Comparison of ENCODE assay signal across 10 mouse cellular contexts in the genomic region with DNA sequence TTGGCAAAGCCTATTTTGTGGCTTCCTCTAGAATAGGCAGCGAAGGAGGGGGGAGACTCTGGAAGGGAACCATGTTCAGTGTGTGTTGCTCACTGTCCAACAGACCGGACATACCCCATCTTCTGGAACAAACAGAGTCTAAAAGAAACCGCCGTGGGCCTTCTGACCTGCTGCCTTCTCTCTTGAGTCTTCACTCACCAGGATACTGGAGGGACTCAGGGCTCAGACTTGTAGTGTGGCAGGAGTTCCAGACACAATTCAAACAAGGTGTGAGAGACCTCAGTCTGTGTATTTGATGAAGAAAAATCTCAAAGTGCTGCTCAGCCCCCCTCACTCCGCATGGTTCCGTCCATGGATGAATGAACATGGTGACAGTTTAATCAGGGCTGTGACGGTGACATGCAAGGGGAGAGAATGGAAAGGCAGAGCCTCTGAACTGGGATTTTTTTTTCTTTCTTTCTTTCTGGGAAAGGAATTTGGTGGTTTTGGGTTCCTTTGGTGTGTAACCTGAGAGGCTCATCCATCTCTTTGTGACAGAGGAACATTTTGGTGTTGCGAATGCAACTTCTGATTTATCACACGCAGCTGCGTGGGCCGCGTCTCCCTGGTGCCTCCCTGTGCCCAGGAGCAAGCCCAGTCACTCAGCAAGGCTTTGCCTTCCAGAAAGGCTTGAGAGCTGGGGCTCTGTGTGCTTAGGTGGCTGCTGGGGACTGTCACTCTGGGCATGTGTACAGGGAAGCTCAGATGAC. TPM values are rescaled to one million over a fixed set of nuclear protein-coding genes. Genes with fewer than 3 reads are reported as not detected.
DNase-seq lines count a peak whose midpoint lies in the region; ATAC-seq lines count a peak whose summit lies in the region.
"Had no signal": no experiment of that assay in that cellular context is flagged by ENCODE, and none has a peak within 500 bp of the region (broad histone marks: within the 10 kb centered on the region; RNA-seq: fewer than 3 reads in every experiment).

No protein-coding gene starts in this region.

- no peaks in the 10 kb centered on the region for H3K36me3 ChIP-seq in kidney, embryonic 14.5 days (ENCODE audit: control insufficient read depth, insufficient read depth, low read length)
- peaks cover 11% of the 10 kb centered on the region; the same call in 1 of the 2 replicates for H3K36me3 ChIP-seq in embryonic facial prominence, embryonic 14.5 days (ENCODE audit: control insufficient read depth, insufficient read depth, low read length)
- H3K36me3 ChIP-seq in neural tube, embryonic 15.5 days = no peaks in the 10 kb centered on the region

- H3K4me3 ChIP-seq in kidney, embryonic 14.5 days (ENCODE audit: low read length) = no peak overlapping the region
- no peak overlapping the region for H3K4me3 ChIP-seq in embryonic facial prominence, embryonic 14.5 days (ENCODE audit: low read depth, low read length)
- H3K4me3 ChIP-seq in neural tube, embryonic 15.5 days (replicated peaks) = no peak overlapping the region

- 11% methylated on average over 12 of the region's 12 CpGs for WGBS in kidney, embryonic 14.5 days
- 32% methylated on average over 12 of the region's 12 CpGs for WGBS in embryonic facial prominence, embryonic 14.5 days
- 18% methylated on average over 12 of the region's 12 CpGs for WGBS in neural tube, embryonic 15.5 days

- peaks cover 56% of the 10 kb centered on the region for H3K4me1 ChIP-seq in kidney, embryonic 14.5 days (ENCODE audit: control insufficient read depth, insufficient read depth, low read length)
- peaks cover 20% of the 10 kb centered on the region for H3K4me1 ChIP-seq in embryonic facial prominence, embryonic 14.5 days (ENCODE audit: control insufficient read depth, insufficient read depth, low read length)
- H3K4me1 ChIP-seq in neural tube, embryonic 15.5 days = peaks cover 33% of the 10 kb centered on the region

- intact Hi-C loops in left cerebral cortex, postnatal 25 days (cut with DNase I) = no loop called here

- no peak overlapping the region for H3K9ac ChIP-seq in kidney, embryonic 14.5 days (ENCODE audit: low read depth, low read length)
- H3K9ac ChIP-seq in embryonic facial prominence, embryonic 14.5 days (ENCODE audit: low read depth, low read length) = peak overlapping the region; percentile 32; the same call in 1 of the 2 replicates
- H3K9ac ChIP-seq in neural tube, embryonic 15.5 days (replicated peaks) = no peak overlapping the region

- ATAC-seq in kidney, embryonic 14.5 days (ENCODE audit: low FRiP score, low TSS enrichment) = peak; percentile 76
- ATAC-seq in embryonic facial prominence, embryonic 14.5 days (ENCODE audit: low read depth) = peak; percentile 74
- ATAC-seq in neural tube, embryonic 15.5 days (ENCODE audit: low FRiP score) = no peak
- no peak for ATAC-seq in monocyte, adult 5-6 weeks (replicated peaks; ENCODE audit: insufficient number of reproducible peaks, low FRiP score, low TSS enrichment, poor library complexity, severe bottlenecking)

- H3K27me3 ChIP-seq in kidney, embryonic 14.5 days (ENCODE audit: control insufficient read depth, insufficient read depth, low read length) = no peaks in the 10 kb centered on the region
- H3K27me3 ChIP-seq in embryonic facial prominence, embryonic 14.5 days (replicated peaks; ENCODE audit: control insufficient read depth, insufficient read depth, low read length) = no peaks in the 10 kb centered on the region
- no peaks in the 10 kb centered on the region for H3K27me3 ChIP-seq in neural tube, embryonic 15.5 days (replicated peaks)

- H3K9me3 ChIP-seq in kidney, embryonic 14.5 days (ENCODE audit: control insufficient read depth, low read length) = no peaks in the 10 kb centered on the region
- no peaks in the 10 kb centered on the region for H3K9me3 ChIP-seq in embryonic facial prominence, embryonic 14.5 days (ENCODE audit: control insufficient read depth, low read length)
- H3K9me3 ChIP-seq in neural tube, embryonic 15.5 days (replicated peaks) = no peaks in the 10 kb centered on the region

- peak overlapping the region; percentile 81 for H3K27ac ChIP-seq in kidney, embryonic 14.5 days (ENCODE audit: low read depth, low read length)
- peak overlapping the region; percentile 62 for H3K27ac ChIP-seq in embryonic facial prominence, embryonic 14.5 days (replicated peaks; ENCODE audit: low read depth, low read length)
- 0 out of 2 replicates have a peak overlapping the region, but pooled peaks have one; percentile 33 for H3K27ac ChIP-seq in neural tube, embryonic 15.5 days (replicated peaks)

- DNase-seq in kidney, adult 8-10 months = no peak
- DNase-seq in embryonic facial prominence, embryonic 14.5 days (ENCODE audit: low spot score) = peak; percentile 66
- DNase-seq in kidney, postnatal 14 days = peak; percentile 29
- DNase-seq in gastrocnemius, adult 8-10 months (ENCODE audit: low spot score in 2 of 2) = no peak
- DNase-seq in left cerebral cortex, postnatal 25 days (ENCODE audit: low spot score in 2 of 2) = no peak
- DNase-seq: cerebellum, adult 9-10 months; liver had no signal

- H3K4me2 ChIP-seq in kidney, embryonic 14.5 days (replicated peaks; ENCODE audit: low read depth, low read length) = peak overlapping the region; percentile 21; the same call in 1 of the 2 replicates
- no peak overlapping the region for H3K4me2 ChIP-seq in embryonic facial prominence, embryonic 14.5 days (ENCODE audit: low read depth, low read length)
- no peak overlapping the region; the same call in 1 of the 2 replicates for H3K4me2 ChIP-seq in neural tube, embryonic 15.5 days

RNA-seq across cellular contexts. Expression of a gene that starts 21.9 kb away (rescaled TPM):
- polyA plus RNA-seq in kidney, embryonic 14.5 days (2014; fragmentation: Nextera tagmentation; extraction: Ambion mirVana) = 10.3 and 16.6 TPM in 2 replicates
- 9.7 and 12.4 TPM in 2 replicates for polyA plus RNA-seq in embryonic facial prominence, embryonic 14.5 days (2014; fragmentation: Nextera tagmentation; extraction: Ambion mirVana)
- polyA plus RNA-seq in neural tube, embryonic 15.5 days (2015; fragmentation: Nextera tagmentation; extraction: Ambion mirVana) = 5.1 and 6.1 TPM in 2 replicates
- total RNA-seq in gastrocnemius, adult 8-10 months (2022) = under 1 TPM; 0.16 to 0.34 (median 0.22) TPM
- total RNA-seq in left cerebral cortex, postnatal 25 days (2021) = 10 to 100 TPM; 12.7 to 18.7 TPM
- not detected in 3 replicates for total RNA-seq in monocyte, adult 5-6 weeks (2017)

Comparison
In these comparisons a context has a peak if more than half of its experiments do, and no peak if none do; other contexts are left out.
1. DNase-seq: peak in embryonic facial prominence, embryonic 14.5 days (single experiment) and kidney, postnatal 14 days (single experiment); none in kidney, adult 8-10 months (0 of 2), gastrocnemius, adult 8-10 months (0 of 2) and left cerebral cortex, postnatal 25 days (0 of 2).
2. ATAC-seq: peak in kidney, embryonic 14.5 days (single experiment) and embryonic facial prominence, embryonic 14.5 days (single experiment); none in neural tube, embryonic 15.5 days (single experiment) and monocyte, adult 5-6 weeks (single experiment).
3. RNA of a gene that starts 21.9 kb away (total RNA-seq): 12.7 to 18.7 TPM in left cerebral cortex, postnatal 25 days; 0.16 to 0.34 TPM in gastrocnemius, adult 8-10 months and not detected in monocyte, adult 5-6 weeks; every median in the first group is over 10 times any median in the second.
4. Peak in every context shown above with its lines, with median percentiles within 50 percentile points of each other: H3K27ac ChIP-seq.